Mouse (Mus musculus) MEL (cell line): ENCODE data around the gene Cyp2j8. TPM values are rescaled to one million over a fixed set of nuclear protein-coding genes. Genes with fewer than 3 reads are reported as not detected.

ENCODE experiments used
- polyA plus RNA-seq, 2 experiments: library from polyadenylated mRNA; stranded (reverse) in 1 of 2; unstranded in 1 of 2; fragments of >175 nt in 1 of 2; fragments of >200 nt in 1 of 2; gene quantifications; 2 replicates each; pipeline versions ENCODE4 v1.2.1 to v1.2.4; 2012; ENCODE audit warnings: low replicate concordance in 2 of 2, low read depth in 1 of 2; ENCODE audit not compliant: insufficient read length in 2 of 2, insufficient read depth in 1 of 2, missing spikeins in 1 of 2
- total RNA-seq: library from RNA; depleted of rRNA; stranded (reverse); fragments of 300-350 nt; gene quantifications from 2 replicates; pipeline ENCODE4 v1.2.3, GENCODE M21; 2012; rRNA removed

The Cyp2j8 gene
- total and polyA plus RNA-seq, 3 experiments: not detected

Other genes with a start within 250 kb of the Cyp2j8 start
- not detected in 2 replicates for gene Cyp2j11, start 158.7 kb downstream of the Cyp2j8 start, total RNA-seq
- not detected for gene Cyp2j11, start 158.7 kb downstream of the Cyp2j8 start, polyA plus RNA-seq
- gene Cyp2j6, start 46.3 kb upstream of the Cyp2j8 start, total RNA-seq: not detected in 2 replicates
- gene Cyp2j6, start 46.3 kb upstream of the Cyp2j8 start, polyA plus RNA-seq: not detected
- not detected in 2 replicates for gene Cyp2j9, start 84.2 kb upstream of the Cyp2j8 start, total RNA-seq
- not detected for gene Cyp2j9, start 84.2 kb upstream of the Cyp2j8 start, polyA plus RNA-seq
- gene Cyp2j5, start 156.8 kb upstream of the Cyp2j8 start, total RNA-seq: not detected in 2 replicates
- gene Cyp2j5, start 156.8 kb upstream of the Cyp2j8 start, polyA plus RNA-seq: not detected